Mouse (Mus musculus): Measurements from ENCODE around the gene Polr2a.

DNA sequence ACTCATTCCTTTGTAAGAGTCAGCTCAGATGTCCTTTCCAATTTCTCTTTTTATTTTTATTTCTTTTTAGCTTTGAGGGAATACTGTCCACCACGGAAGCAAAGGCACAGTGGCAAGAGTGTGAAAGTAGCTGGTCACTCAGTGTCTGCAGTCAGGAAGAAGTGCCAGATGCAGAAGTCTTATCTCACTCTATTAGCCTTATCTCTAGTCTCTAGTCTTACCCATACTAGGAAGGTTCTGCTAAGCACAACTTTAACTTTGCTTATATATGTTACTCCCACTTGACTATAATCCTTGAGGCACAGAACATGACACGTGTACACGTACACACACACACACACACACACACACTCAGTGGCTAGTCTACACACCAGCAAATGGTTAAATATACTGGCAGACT, 6.8 kb downstream of the Polr2a start:
- TF ChIP-seq CTCF (IDR thresholded peaks at IDR 0.05; ENCODE audit: low read depth, low read length) (no peak), EP300 (IDR thresholded peaks at IDR 0.05; ENCODE audit: insufficient read depth, low read depth, low read length) (no peak)

Data from ES-Bruce4 (cell line).